Mouse (Mus musculus) neutrophil, adult 5-6 weeks (primary cell): ENCODE measurements around the gene Ostm1. TPM values are rescaled to one million over a fixed set of nuclear protein-coding genes. Genes with fewer than 3 reads are reported as not detected.

Experiments
- ATAC-seq: fragments of 151-379, 151-347 bp; 2 replicates; pipeline ENCODE4 v1.8.0; 2017; ENCODE audit warnings: mild to moderate bottlenecking, moderate TSS enrichment; ENCODE audit not compliant: insufficient number of reproducible peaks, poor library complexity, low FRiP score, severe bottlenecking; ENCODE audit errors: extremely low read depth
- total RNA-seq: library from RNA; stranded (forward); fragments of 200-1000 nt; gene quantifications from 2 replicates; pipeline ENCODE4 v1.2.3, GENCODE M21; 2017

Gene Ostm1
- total RNA-seq, 1 experiment from 2014 or later = 47.6 TPM

DNA sequence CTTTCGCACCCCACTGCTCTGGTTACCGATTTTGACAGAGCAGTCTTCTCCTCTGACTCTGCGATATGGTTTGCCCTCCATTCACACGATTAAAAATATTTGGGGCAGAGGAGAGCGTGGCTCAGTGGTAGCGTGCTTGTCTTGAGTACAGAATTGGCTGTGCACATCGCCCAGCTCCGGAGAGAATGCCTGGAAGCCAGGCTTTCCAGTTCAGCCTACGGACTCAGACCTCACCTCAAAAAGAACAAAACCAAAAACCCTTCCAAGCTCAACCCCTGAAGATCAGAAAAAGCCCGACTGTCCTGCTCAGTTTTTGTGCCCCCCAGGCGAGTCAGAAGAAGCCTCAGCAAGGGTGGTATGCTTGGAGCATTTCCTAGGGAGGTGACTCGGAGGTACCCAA lies 29.5 kb downstream of the Ostm1 start:
- ATAC-seq = no peak

DNA sequence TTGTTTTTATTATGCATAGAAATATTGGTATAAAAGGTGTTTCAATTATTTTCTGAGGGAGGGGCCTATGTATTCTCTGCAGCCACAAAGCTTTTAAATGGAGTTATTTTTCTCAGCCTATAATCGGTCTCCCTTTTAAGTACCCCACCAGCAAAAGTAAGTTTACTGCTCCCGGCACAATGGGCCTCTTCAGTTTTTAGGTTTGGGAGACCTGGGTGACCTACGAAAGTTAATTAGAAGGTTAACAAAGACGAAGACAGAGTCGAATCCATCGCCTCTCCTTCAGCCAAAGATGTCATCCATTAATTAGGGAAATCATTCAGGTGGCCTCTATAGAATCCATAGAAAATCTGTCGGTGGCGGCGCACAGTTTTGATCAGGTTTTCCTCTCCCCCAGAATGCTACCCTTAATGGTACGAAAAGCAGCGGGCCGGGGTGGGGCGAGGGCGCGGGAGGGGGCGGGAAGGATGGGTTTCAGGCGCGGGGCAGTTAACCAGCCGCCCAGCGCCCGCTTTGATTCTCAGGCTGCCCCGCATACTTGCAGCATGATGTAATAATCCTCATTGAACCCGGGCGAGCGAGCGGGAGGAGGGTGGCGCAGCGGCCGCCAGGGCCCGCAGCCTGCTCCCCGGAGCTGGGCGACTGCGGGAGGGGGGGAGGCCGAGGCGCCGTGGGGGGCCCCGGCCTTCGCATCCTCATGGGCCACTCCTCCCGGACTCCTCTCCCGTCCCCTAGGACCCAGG lies 30.2 kb downstream of the Ostm1 start:
- ATAC-seq = no peak

DNA sequence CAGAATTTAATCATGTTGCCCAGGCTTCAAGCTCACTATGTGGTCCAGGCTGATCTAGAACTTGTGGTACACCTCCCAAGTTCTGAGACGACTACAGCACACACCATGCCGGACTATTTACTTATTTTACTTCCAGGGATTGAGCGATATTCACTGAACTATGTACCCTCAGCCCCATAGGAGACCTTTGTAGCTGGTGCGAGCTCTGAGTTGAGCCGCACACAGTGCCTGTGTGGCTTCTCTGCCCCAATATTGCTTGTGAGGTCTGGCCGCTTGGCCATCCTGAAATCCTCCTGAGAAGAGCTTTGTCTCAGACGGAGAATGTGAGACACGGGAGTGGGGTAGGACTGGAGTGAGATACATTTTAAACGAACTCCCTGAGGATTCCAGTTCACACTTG lies 31.1 kb downstream of the Ostm1 start:
- ATAC-seq = no peak

DNA sequence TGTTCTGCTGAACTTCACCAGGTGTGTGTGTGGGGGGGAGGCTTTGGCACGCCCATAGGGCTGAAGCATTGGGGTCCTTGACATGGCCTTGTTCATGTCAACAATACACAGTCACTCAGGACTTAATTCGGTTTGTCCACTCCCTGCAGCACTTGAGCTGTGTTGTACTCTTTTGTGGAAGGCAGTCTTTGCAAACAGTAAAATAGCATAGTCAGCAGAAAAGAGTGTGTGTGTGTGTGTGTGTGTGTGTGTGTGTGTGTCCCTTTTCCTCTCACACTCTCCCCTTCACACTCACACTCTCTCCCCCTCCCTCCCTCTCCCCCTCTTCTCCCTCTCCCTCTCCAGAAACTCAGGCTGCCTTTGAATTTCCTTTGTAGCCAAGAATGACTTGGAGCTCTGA lies 34.7 kb downstream of the Ostm1 start:
- ATAC-seq = no peak

DNA sequence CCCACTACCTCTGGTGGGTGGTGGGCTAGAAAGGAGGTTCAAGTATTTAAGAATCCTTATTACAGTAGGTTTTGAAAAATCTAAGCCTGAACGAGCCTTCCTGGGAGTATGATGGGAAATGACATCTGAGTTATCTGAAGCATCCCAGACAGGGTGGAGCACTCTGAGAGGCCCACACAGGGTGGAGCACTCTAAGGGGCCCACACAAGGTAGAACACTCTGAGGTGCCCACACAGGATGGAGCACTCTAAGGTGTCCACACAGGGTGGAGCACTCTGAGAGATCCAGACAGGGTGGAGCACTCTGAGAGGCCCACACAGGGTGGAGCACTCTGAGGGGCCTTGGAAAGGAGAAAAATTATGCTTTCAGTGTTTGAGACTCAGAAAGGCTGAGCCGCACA lies 42.3 kb downstream of the Ostm1 start:
- no peak for ATAC-seq

DNA sequence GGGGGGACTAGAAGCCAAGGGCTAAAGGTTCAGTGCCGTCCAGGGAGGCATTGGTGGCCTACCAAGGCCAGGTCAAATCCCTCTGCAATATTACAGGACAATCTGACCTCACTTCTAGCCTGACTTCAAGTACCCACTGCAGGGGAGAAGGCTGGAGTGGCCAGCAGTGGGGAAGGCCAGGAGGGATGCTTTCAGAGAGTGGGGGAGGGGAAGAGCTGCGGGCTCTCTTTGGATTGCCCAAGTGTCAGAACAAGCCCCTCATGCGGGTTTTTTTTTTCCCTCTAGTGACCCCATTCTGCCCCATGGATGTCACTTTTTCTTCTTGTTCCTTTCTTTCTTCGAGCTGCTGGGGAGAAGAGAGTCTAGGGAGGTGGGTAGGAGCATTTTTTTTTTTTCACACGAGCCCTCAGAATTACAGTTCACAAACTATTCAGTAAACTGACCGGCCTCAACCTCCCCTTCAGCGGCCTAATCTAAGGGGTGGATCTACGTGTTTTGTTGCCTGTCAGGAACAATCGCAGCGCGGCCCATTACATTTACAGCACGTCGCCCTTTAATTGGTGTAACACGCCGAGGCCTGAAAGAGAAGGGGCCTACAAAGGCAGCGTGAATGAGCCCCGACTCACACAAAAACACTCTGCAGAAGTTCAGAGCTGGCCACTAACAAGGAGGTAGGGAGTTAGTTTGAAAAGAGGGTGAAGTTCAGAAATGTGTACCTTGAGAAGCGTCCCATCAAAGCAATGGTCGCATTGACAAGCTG lies 47.2 kb downstream of the Ostm1 start:
- no peak for ATAC-seq

DNA sequence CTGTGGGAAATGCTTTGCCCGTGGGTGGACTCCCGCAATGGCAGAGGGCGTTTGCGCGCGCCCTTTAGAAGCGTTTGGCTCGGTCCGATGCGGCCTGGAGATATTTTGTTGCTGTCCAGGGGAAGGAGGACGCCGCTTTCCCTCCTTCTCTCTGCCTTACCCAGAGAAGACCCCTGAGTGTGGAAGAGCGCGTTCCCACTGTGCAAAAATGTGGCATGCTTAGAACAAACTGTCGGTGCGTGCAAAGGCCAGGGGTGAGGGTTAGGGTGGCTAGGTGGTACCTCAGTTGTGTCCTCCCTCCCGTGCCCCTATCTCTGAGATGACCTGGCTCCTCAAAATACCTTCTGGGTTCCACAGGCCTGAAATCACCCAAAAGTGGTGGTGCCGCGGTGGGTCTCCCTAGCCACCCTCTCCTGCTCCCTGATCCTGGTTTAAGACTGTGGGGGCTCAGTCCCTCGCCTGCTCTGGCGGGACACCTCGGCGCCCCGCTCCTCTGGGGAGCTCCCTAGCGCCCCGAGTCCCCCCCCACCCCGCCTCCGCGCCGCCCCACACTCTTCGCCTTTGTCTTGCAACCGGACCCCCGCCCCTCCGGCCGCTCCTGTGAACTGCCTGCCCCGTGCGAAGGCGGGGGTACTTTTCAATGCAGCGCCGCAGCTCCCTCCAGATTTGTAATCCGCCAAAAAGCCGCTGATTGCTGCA lies 48.3 kb downstream of the Ostm1 start:
- no peak for ATAC-seq

DNA sequence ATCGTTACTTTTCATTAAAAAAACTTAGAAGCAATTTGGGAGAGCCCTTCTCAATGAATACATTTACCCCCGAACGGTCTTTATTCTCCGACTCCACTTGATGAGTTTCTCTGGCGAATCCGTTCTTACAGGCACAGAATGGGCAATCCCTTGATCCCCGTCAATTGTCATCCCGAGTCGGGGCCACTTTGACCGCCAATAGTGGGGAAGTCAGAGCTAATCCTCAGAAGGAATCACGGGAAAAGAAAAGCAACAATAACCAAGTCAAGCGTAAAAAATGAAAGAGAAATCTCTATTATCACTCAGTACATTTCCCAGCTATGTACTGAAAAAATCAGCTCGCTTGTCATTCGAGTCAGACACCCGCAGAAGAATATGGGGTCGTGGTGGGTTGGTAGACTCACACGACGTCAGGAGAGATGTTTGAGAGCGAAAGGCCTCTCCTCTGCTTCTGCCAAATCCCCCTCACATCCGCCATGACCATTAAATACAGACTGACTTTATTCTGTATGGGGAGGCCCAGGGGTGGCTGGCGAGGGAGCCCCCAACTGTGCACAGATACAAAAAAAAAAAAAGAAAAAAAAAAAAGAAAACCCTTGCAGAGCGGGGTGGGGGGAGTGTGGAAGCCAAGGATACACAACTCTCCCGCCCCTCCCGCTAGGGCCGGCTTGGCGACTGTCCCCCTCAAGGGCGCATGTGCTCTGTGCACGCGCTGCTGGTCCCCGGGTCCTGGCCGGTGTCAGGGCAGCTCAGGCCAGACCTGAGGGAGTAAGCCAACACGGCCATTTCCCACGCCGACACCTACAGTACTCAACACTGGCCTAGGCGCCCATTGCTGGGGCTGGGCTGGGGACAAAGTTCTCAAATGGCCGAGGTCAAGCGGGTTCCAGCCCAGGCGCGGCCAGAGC lies 49.1 kb downstream of the Ostm1 start:
- no peak for ATAC-seq

DNA sequence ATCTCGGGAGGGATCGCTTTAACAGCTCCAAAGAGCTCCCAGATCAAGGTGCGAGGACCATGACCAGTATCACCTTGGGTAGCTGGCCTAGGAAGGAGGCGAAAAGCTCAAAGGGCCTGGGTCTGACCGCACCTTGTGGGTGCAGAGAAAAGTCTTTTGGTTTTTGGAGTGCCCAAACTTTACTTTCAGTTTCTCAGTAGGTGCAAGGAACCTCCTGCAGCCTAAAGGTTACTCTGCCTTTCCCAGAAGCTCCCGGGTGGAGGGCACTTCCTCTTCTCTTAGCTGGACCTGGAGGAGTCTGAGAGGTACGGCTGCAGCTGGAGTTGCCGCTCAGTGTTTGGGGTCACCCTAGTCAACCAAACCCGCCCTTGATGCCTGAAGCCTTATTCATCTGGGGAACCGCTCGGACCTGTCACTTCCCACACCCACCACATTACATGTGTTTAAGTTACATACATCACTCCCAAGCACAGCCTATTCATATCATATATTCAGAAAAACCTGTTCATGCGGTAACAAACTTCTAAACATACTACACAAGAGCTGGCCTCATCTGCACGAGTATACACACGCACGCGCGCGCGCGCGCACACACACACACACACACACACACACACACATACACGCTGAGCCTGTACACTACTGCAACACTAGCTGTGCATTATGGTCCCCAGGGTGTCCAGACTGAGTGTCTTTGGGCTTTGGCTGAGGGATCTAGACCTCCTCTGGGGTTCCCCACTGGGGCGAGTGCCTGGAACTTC lies 49.9 kb downstream of the Ostm1 start:
- no peak; the same call in 1 of the 2 replicates for ATAC-seq

DNA sequence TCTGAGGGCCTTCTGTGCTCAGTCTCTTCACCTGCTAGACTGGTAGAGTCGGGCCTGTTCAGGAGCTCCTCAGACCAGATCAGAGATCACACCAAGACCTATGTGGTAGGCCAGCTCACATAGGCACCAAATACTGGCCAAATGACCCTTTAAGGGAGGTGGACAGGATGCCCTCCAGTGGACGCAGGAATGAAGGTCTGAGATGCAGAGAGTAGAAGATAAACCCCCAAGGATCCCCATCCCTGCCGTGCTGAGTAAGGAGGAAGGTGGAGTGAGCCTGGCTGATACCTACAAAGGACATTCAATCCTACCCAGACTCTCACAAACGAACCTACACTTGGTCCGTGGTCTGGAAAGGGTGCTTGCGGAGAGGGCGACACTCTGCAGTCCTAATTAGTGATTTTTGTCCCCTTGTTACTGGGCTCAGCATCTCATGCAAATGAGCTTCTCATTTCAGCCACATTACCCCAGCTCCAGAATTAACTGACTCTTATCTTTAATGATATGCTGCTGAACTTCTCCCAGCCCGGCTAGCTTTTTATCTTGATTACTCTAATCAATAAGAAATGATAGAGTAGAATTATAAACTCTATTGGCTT lies 50.6 kb downstream of the Ostm1 start:
- ATAC-seq = no peak

DNA sequence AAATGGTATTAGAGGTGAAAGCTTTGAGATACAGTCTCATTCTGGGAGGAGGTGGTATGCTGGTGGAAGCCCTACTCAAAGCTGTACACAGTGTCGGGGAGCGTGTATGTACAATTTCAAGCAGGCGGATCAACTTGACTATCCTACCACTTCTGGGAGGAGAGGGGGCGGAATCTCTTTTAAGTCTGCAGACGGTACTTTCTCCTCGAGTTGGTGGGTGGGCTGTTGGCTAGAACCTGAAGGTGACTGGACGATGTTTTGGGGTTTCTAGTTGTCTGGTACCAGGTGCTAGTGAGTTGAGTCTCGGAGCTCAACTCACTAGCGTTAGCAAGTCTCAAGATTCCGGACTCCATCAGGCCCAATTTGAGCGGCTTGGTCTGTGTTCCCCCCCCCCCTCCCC lies 51.4 kb downstream of the Ostm1 start:
- no peak for ATAC-seq

DNA sequence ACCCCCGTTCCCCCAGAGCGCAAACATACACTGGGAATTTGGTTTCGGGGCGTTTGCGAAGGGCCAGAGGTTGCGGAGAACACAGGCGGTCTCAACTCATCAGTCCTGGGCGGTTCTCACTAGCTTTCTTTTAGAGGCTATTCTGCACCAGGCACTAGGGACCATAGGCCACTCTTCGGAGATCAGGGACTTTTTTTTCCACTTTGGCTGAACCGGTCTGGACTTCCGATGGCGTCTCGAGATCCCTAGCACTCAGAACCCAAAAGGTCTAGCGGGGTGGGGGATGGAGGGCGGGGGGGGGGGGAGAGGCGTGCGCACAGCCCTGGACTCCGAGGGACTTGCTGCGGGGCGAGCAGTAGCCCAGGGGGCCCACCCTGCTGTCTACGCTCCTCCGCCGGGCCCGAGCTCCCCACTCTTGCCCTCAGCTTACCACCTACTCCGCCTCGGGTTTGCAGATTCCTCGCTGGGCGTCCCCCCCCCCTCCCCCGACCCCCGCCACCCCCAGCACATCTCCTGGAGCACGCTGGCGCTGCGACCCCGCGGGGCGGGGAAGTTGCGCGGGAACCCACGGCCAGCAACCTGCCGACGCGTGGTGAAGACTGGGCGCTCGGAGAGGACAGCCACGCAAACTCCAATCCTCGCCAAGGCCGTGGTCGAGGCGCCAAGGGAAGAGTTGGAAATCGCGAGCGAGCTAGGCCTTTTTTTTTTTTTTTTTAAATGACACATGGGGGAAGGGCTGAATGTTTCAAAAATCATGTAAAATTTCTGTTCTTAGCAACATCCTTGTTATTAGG lies 52.1 kb downstream of the Ostm1 start:
- no peak for ATAC-seq

DNA sequence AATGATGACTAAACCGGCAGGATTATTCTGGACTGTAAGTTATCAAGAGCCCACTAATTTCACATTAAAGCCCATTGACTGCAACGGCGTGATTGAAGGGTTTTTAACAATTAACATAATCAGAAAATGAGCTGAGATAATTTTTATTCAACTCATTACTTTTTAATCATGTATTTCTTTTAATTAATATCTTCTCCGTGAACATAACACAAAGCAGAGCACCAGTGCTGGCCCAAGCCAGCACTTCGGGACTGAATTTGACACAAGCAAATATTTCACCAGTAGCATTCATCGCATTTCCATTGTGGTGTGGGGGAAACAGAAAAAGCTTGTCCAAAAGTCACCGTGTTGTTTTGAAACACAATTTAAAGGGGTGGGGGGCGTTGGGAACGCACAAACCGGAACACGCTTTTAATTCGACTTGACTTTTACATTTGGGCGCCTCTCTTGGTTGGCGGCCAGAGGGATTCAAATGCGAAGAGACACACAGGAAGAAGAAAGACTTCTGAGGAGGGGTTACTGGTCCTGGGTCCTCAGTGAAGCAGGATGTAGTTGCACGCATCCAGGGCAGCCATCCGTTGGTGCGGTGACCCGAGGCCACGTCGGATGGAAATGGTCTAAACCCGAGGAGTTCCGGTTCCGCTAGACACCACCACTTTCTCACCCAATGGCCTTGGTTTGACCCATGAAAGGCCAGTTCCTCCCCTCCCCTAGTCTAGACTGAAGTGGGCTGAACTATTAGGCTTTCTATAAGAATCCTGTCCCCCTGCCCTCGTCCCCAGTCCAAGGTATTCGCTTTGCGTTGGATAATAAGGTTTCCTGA lies 52.9 kb downstream of the Ostm1 start:
- no peak for ATAC-seq

DNA sequence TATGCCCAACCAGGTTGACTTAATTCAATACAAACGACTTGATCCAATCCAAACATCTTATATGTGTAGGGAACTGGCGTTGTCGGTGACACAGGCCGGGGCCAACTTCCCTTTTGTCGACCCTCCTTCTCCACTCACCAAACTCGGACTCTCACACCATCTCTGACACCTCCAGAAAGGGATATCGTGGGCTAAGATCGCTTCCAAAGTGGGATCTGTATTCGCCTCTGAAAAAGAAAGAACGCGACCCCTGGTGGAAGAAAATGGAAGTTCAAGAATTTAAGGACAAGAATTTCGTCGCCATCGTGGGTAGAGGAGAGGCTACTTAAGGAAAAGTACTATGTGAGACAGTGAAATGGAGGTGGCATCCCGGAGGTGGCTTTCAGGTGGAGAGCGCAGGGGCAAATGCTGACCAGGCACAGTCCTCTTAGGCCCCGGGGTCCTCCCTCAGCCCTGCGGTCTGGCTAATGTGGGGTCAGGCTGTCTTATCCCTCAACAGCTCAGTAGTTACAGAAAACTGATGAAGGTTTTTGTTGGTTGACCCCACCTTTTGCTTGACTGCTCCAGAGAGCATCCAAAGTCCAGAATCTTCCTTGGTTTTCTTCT lies 53.7 kb downstream of the Ostm1 start:
- no peak for ATAC-seq

DNA sequence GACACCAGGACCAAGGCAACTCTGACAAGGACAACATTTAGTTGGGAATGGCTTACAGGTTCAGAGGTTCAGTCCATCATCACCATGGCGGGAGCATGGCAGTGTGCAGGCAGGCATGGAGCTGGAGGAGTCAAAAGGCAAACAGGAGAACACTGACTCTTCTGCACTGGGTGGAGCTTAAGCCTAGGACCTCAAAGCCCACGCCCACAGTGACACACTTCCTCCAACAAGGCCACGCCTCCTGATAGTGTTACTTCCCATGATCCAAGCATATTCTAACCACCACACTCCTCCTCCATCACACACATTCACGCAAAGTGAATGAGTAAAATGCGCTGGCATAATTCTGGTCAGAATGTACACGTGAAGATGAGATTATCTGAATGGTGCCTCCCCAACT lies 56.2 kb downstream of the Ostm1 start:
- ATAC-seq = no peak

DNA sequence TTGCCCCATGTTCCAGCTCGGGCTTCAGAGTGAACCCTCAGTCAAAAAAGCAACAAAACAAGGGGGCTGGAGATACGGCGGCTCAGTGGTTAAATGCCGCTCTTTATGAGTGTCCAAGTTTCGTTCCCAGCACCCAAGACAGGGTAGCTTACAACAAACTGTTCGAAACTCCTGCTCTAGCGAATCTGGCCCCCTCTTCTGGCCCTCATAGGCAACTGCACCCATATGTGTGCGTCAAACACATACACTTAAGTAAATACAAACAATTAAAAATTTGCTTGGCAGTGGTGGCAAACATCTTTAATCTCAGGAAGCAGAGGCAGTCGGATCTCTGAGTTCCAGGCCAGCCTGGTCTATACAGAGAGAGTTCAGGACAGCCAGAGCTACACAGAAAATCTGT lies 60.0 kb downstream of the Ostm1 start:
- ATAC-seq = no peak
